Comparison of ENCODE assay signal across 11 mouse cellular contexts in the genomic region with DNA sequence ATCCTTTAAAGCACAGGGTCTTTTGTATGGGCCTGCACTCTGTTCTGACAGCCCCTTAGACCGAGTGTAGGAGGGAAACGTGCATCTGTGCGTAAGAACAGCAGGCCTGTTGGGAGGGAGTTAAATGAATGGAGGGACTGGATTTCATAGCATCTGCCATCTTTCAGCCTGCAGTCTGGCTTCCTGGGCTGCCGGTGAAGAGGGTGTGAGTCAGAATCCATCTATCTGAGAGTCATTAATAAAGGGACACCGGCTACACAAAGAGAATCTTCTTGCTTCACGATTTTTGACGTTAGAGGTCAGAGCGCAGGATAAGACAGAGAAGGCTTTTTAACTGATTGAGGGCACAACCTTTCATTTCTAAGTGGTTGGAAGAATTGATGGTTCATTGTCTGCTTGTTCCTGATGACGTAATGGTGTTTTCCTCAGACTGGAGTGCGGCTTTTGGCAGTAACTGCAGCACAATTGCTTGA. TPM values are rescaled to one million over a fixed set of nuclear protein-coding genes. Genes with fewer than 3 reads are reported as not detected.
DNase-seq lines count a peak whose midpoint lies in the region; ATAC-seq and TF ChIP-seq lines count a peak whose summit lies in the region.
"Had no signal": no experiment of that assay in that cellular context is flagged by ENCODE, and none has a peak within 500 bp of the region (broad histone marks: within the 10 kb centered on the region; RNA-seq: fewer than 3 reads in every experiment).

No protein-coding gene starts in this region.

- H3K36me3 ChIP-seq in kidney, embryonic 15.5 days, result peaks cover 6% of the 10 kb centered on the region; the same call in 1 of the 2 replicates
- H3K36me3 ChIP-seq in kidney, embryonic 14.5 days (ENCODE audit: control insufficient read depth, insufficient read depth, low read length), result no peaks in the 10 kb centered on the region
- H3K36me3 ChIP-seq in forebrain, embryonic 13.5 days (ENCODE audit: poor library complexity, severe bottlenecking), result no peaks in the 10 kb centered on the region
- H3K36me3 ChIP-seq in midbrain, embryonic 13.5 days, result no peaks in the 10 kb centered on the region
- H3K36me3 ChIP-seq: heart, embryonic 15.5 days had no signal

- H3K4me2 ChIP-seq in kidney, embryonic 15.5 days, result no peak overlapping the region
- no peak overlapping the region for H3K4me2 ChIP-seq in kidney, embryonic 14.5 days (replicated peaks; ENCODE audit: low read depth, low read length)
- H3K4me2 ChIP-seq in forebrain, embryonic 13.5 days, result peak overlapping the region; percentile 11; the same call in 1 of the 2 replicates
- no peak overlapping the region for H3K4me2 ChIP-seq in midbrain, embryonic 13.5 days (replicated peaks)
- H3K4me2 ChIP-seq: heart, embryonic 15.5 days; liver, embryonic 12.5 days had no signal

- H3K4me3 ChIP-seq in kidney, embryonic 15.5 days (replicated peaks), result no peak overlapping the region
- no peak overlapping the region for H3K4me3 ChIP-seq in kidney, embryonic 14.5 days (ENCODE audit: low read length)
- H3K4me3 ChIP-seq in forebrain, embryonic 13.5 days, result 0 out of 2 replicates have a peak overlapping the region, but pooled peaks have one; percentile 0
- no peak overlapping the region for H3K4me3 ChIP-seq in midbrain, embryonic 13.5 days (replicated peaks)
- no peak overlapping the region for H3K4me3 ChIP-seq in lung, adult 2 months (replicated peaks; ENCODE audit: extremely low read depth, low read depth, low read length)
- H3K4me3 ChIP-seq: heart, embryonic 15.5 days; liver, embryonic 12.5 days had no signal

- no peaks in the 10 kb centered on the region for H3K27me3 ChIP-seq in kidney, embryonic 15.5 days
- no peaks in the 10 kb centered on the region for H3K27me3 ChIP-seq in kidney, embryonic 14.5 days (ENCODE audit: control insufficient read depth, insufficient read depth, low read length)
- no peaks in the 10 kb centered on the region for H3K27me3 ChIP-seq in forebrain, embryonic 13.5 days
- H3K27me3 ChIP-seq in midbrain, embryonic 13.5 days, result no peaks in the 10 kb centered on the region
- H3K27me3 ChIP-seq: heart, embryonic 15.5 days; liver, embryonic 12.5 days had no signal

- H3K9me3 ChIP-seq in kidney, embryonic 15.5 days (replicated peaks), result no peaks in the 10 kb centered on the region
- no peaks in the 10 kb centered on the region for H3K9me3 ChIP-seq in kidney, embryonic 14.5 days (ENCODE audit: control insufficient read depth, low read length)
- no peaks in the 10 kb centered on the region for H3K9me3 ChIP-seq in forebrain, embryonic 13.5 days (replicated peaks)
- H3K9me3 ChIP-seq in midbrain, embryonic 13.5 days, result no peaks in the 10 kb centered on the region
- H3K9me3 ChIP-seq: heart, embryonic 15.5 days; liver, embryonic 12.5 days had no signal

- no peak for TF ChIP-seq POLR2A in lung, adult 2 months (IDR thresholded peaks at IDR 0.05; ENCODE audit: borderline replicate concordance, extremely low read depth, low read depth, low read length)

- no peak overlapping the region for H3K9ac ChIP-seq in kidney, embryonic 15.5 days
- no peak overlapping the region for H3K9ac ChIP-seq in kidney, embryonic 14.5 days (ENCODE audit: low read depth, low read length)
- peak overlapping the region; percentile 13 for H3K9ac ChIP-seq in forebrain, embryonic 13.5 days
- H3K9ac ChIP-seq in midbrain, embryonic 13.5 days (replicated peaks), result peak overlapping the region; percentile 48; the same call in 1 of the 2 replicates
- H3K9ac ChIP-seq: heart, embryonic 15.5 days; liver, embryonic 12.5 days had no signal

- DNase-seq in adrenal gland, postnatal 25 days, result peak; percentile 19
- no peak for DNase-seq in lung, adult 2 months
- no peak for DNase-seq in lung, postnatal 36 days
- DNase-seq in thymus, postnatal 25 days, result no peak
- DNase-seq: cerebellum, adult 9-11 months had no signal

- no peak overlapping the region for H3K27ac ChIP-seq in kidney, embryonic 15.5 days
- H3K27ac ChIP-seq in kidney, embryonic 14.5 days (ENCODE audit: low read depth, low read length), result no peak overlapping the region
- peak overlapping the region; percentile 84 for H3K27ac ChIP-seq in forebrain, embryonic 13.5 days
- H3K27ac ChIP-seq in midbrain, embryonic 13.5 days, result peak overlapping the region; percentile 41
- H3K27ac ChIP-seq: heart, embryonic 15.5 days; liver, embryonic 12.5 days had no signal

- TF ChIP-seq CTCF in lung, adult 2 months (IDR thresholded peaks at IDR 0.05; ENCODE audit: insufficient read depth, low read length), result no peak

- 71% methylated on average over 10 of the region's 10 CpGs for WGBS in kidney, embryonic 15.5 days
- 67% methylated on average over 10 of the region's 10 CpGs for WGBS in kidney, embryonic 14.5 days
- WGBS in forebrain, embryonic 13.5 days, result 35% methylated on average over 10 of the region's 10 CpGs
- 54% methylated on average over 10 of the region's 10 CpGs for WGBS in midbrain, embryonic 13.5 days
- 40% methylated on average over 10 of the region's 10 CpGs for WGBS in lung, adult 2 months

- ATAC-seq in kidney, embryonic 15.5 days (replicated peaks; ENCODE audit: low FRiP score), result 0 out of 2 replicates have a peak, but pooled peaks have one; percentile 15
- ATAC-seq in kidney, embryonic 14.5 days (ENCODE audit: low FRiP score, low TSS enrichment), result no peak
- ATAC-seq in forebrain, embryonic 13.5 days, result peak; percentile 79
- peak; percentile 55 for ATAC-seq in midbrain, embryonic 13.5 days
- ATAC-seq: liver, embryonic 12.5 days had no signal

- H3K4me1 ChIP-seq in kidney, embryonic 15.5 days, result 0 out of 2 replicates have a peak, but pooled peaks cover 4% of the 10 kb centered on the region
- no peaks in the 10 kb centered on the region for H3K4me1 ChIP-seq in kidney, embryonic 14.5 days (ENCODE audit: control insufficient read depth, insufficient read depth, low read length)
- peaks cover 27% of the 10 kb centered on the region for H3K4me1 ChIP-seq in forebrain, embryonic 13.5 days
- peaks cover 9% of the 10 kb centered on the region for H3K4me1 ChIP-seq in midbrain, embryonic 13.5 days (replicated peaks)
- H3K4me1 ChIP-seq in lung, adult 2 months (ENCODE audit: control insufficient read depth, insufficient read depth, low read length), result peaks cover 8% of the 10 kb centered on the region

RNA-seq across cellular contexts. Expression of a gene that starts 46.2 kb away (rescaled TPM):
- 43.9 and 50.1 TPM in 2 replicates for polyA plus RNA-seq in kidney, embryonic 15.5 days (2015; fragmentation: Nextera tagmentation; extraction: Ambion mirVana)
- 51.8 and 70.0 TPM in 2 replicates for polyA plus RNA-seq in kidney, embryonic 14.5 days (2014; fragmentation: Nextera tagmentation; extraction: Ambion mirVana)
- 41.2 and 53.3 TPM in 2 replicates for total RNA-seq in adrenal gland, postnatal 25 days (2021)
- polyA plus RNA-seq in forebrain, embryonic 13.5 days (2015; fragmentation: Nextera tagmentation; extraction: Ambion mirVana), result 118 and 137 TPM in 2 replicates
- 138 and 146 TPM in 2 replicates for polyA plus RNA-seq in midbrain, embryonic 13.5 days (2015; fragmentation: Nextera tagmentation; extraction: Ambion mirVana)
- polyA plus RNA-seq in lung, adult 2 months (2012; rRNA removed), result 17.9 and 21.5 TPM in 2 replicates

Comparison
In these comparisons a context has a peak if more than half of its experiments do, and no peak if none do; other contexts are left out.
1. H3K27ac ChIP-seq: peak in forebrain, embryonic 13.5 days (single experiment) and midbrain, embryonic 13.5 days (single experiment); none in kidney, embryonic 15.5 days (single experiment) and kidney, embryonic 14.5 days (single experiment).
2. H3K9ac ChIP-seq: peak in forebrain, embryonic 13.5 days (single experiment) and midbrain, embryonic 13.5 days (single experiment); none in kidney, embryonic 15.5 days (single experiment) and kidney, embryonic 14.5 days (single experiment).